Mouse (Mus musculus): Measurements from ENCODE around the gene Slc38a10. TPM values are rescaled to one million over a fixed set of nuclear protein-coding genes. Genes with fewer than 3 reads are reported as not detected.

The Slc38a10 gene
- 48.3 and 51.8 TPM in 2 replicates for polyA plus RNA-seq (2015; fragmentation: Nextera tagmentation; extraction: Ambion mirVana)

GRCm38 (mm10) chr11:120151113-120151494 is at the start of gene Slc38a10:
Slc38a10 (minus strand) TSS chr11:120151346.

GRCm38 (mm10) chr11:120098588-120099511 is 52.3 kb downstream of the Slc38a10 start, which contains the start of the genes Tepsin and Ndufaf8:
Tepsin (minus strand) TSS chr11:120098731.
Ndufaf8 (plus strand) TSS chr11:120098928.

GRCm38 (mm10) chr11:120086702-120087152 is 64.4 kb downstream of the Slc38a10 start, which contains the start of gene Cep131:
Cep131 (minus strand) TSS chr11:120086827.

Small RNAs within 50 kb of the gene (microRNA-seq; reads per million reads assigned to microRNA genes)
- gene Gm25948, result not detected

Other genes starting within 250 kb of the Slc38a10 start
- gene Chmp6, start 237.9 kb downstream of the Slc38a10 start, polyA plus RNA-seq (2015; fragmentation: Nextera tagmentation; extraction: Ambion mirVana), result 67.6 and 71.7 TPM in 2 replicates
- 14.0 and 17.3 TPM in 2 replicates for gene Baiap2, start 208.6 kb downstream of the Slc38a10 start, polyA plus RNA-seq (2015; fragmentation: Nextera tagmentation; extraction: Ambion mirVana)
- gene Aatk, start 104.2 kb downstream of the Slc38a10 start, polyA plus RNA-seq (2015; fragmentation: Nextera tagmentation; extraction: Ambion mirVana), result 1.4 and 1.7 TPM in 2 replicates
- 6.5 and 7.0 TPM in 2 replicates for gene Cep131, start 64.5 kb downstream of the Slc38a10 start, polyA plus RNA-seq (2015; fragmentation: Nextera tagmentation; extraction: Ambion mirVana)
- gene Tepsin, start 52.6 kb downstream of the Slc38a10 start, polyA plus RNA-seq (2015; fragmentation: Nextera tagmentation; extraction: Ambion mirVana), result 10.1 and 10.2 TPM in 2 replicates
- gene Ndufaf8, start 52.4 kb downstream of the Slc38a10 start, polyA plus RNA-seq (2015; fragmentation: Nextera tagmentation; extraction: Ambion mirVana), result 86.2 and 95.8 TPM in 2 replicates
- 1.5 and 1.6 TPM in 2 replicates for gene Bahcc1, start 81.6 kb upstream of the Slc38a10 start, polyA plus RNA-seq (2015; fragmentation: Nextera tagmentation; extraction: Ambion mirVana)
- gene Actg1, start 197.2 kb upstream of the Slc38a10 start, polyA plus RNA-seq (2015; fragmentation: Nextera tagmentation; extraction: Ambion mirVana), result 2,099 and 2,365 TPM in 2 replicates
- gene Fscn2, start 210.2 kb upstream of the Slc38a10 start, polyA plus RNA-seq (2015; fragmentation: Nextera tagmentation; extraction: Ambion mirVana), result 0.40 and 0.50 TPM in 2 replicates
- 14.0 and 14.3 TPM in 2 replicates for gene Faap100, start 227.4 kb upstream of the Slc38a10 start, polyA plus RNA-seq (2015; fragmentation: Nextera tagmentation; extraction: Ambion mirVana)

All from urinary bladder, postnatal 0 days (tissue).